Mouse (Mus musculus): ENCODE data around the gene Manbal. TPM values are rescaled to one million over a fixed set of nuclear protein-coding genes. Genes with fewer than 3 reads are reported as not detected.
A peak's percentile ranks its signal among the peaks of the same experiment; 100 is the strongest.

Gene Manbal
- total and polyA plus RNA-seq, 3 experiments = 31.0 to 87.4 (median 37.6) TPM

GRCm38 (mm10) chr2:157412497-157412896, 45.1 kb downstream of the Manbal start:
- DNase-seq = no peak

- no peak for DNase-seq
Observed at GRCm38 (mm10) chr2:157417229-157417628, 49.8 kb downstream of the Manbal start.

- no peak for DNase-seq
Observed at GRCm38 (mm10) chr2:157418206-157418605, 50.8 kb downstream of the Manbal start, which contains the start of gene Src. Gene Src (plus strand): TSS chr2:157418444.

GRCm38 (mm10) chr2:157418609-157419071, 51.2 kb downstream of the Manbal start:
- no peak for DNase-seq

- no peak for DNase-seq
Observed at GRCm38 (mm10) chr2:157419506-157419905, 52.1 kb downstream of the Manbal start.

GRCm38 (mm10) chr2:157420404-157420803, 53.0 kb downstream of the Manbal start:
- no peak for DNase-seq

GRCm38 (mm10) chr2:157422062-157422655, 54.8 kb downstream of the Manbal start:
- no peak for DNase-seq

- DNase-seq = peak; percentile 24
Observed at GRCm38 (mm10) chr2:157422854-157423705, 55.7 kb downstream of the Manbal start.

- no peak for DNase-seq
Observed at GRCm38 (mm10) chr2:157423706-157424125, 56.3 kb downstream of the Manbal start.

GRCm38 (mm10) chr2:157424126-157424903, 56.9 kb downstream of the Manbal start:
- DNase-seq = peak; percentile 71

GRCm38 (mm10) chr2:157424904-157425642, 57.7 kb downstream of the Manbal start:
- no peak for DNase-seq

- DNase-seq = no peak
Observed at GRCm38 (mm10) chr2:157425643-157425988, 58.2 kb downstream of the Manbal start.

- peak; percentile 70 for DNase-seq
Observed at GRCm38 (mm10) chr2:157426171-157426570, 58.8 kb downstream of the Manbal start.

GRCm38 (mm10) chr2:157427164-157427563, 59.8 kb downstream of the Manbal start:
- DNase-seq = no peak

GRCm38 (mm10) chr2:157428351-157429139, 61.2 kb downstream of the Manbal start:
- no peak for DNase-seq

- DNase-seq = no peak
Observed at GRCm38 (mm10) chr2:157429735-157430134, 62.3 kb downstream of the Manbal start.

GRCm38 (mm10) chr2:157430667-157431429, 63.5 kb downstream of the Manbal start:
- DNase-seq = no peak

- DNase-seq = no peak
Observed at GRCm38 (mm10) chr2:157431912-157432311, 64.5 kb downstream of the Manbal start.

GRCm38 (mm10) chr2:157432476-157432875, 65.1 kb downstream of the Manbal start:
- DNase-seq = peak; percentile 50

- no peak for DNase-seq
Observed at GRCm38 (mm10) chr2:157434041-157434440, 66.6 kb downstream of the Manbal start.
